Mouse (Mus musculus) Patski (cell line): ENCODE measurements around the gene Gm20388. TPM values are rescaled to one million over a fixed set of nuclear protein-coding genes. Genes with fewer than 3 reads are reported as not detected.
"Not testable (repeated sequence)": the region's sequence is repeated elsewhere in the genome, so short reads cannot be mapped to it uniquely, and the experiment has no call there.

Experiments used
- ATAC-seq: fragments of 100-300 bp; one replicate; pipeline ENCODE4 v1.8.0; 2021
- CTCF ChIA-PET: fragments of 350-600 bp; sonication (Branson Sonifier 250); formaldehyde crosslinking; loops from one replicate; lab custom pipeline; 2022; ENCODE audit warnings: inconsistent platforms; lab: Charles Lee
- POLR2A ChIA-PET: fragments of 350-600 bp; sonication (Branson Sonifier 250); formaldehyde crosslinking; loops from one replicate; lab custom pipeline; 2022; ENCODE audit warnings: antibody characterized with exemption, inconsistent platforms; lab: Charles Lee
- DNase-seq: peaks from one replicate; pipeline ENCODE4 v3.0.0-alpha.2; 2011; ENCODE audit warnings: low read depth, low spot score
- H3K27me3 ChIP-seq: fragments of 371-371 bp; one replicate; pipeline ENCODE4 v1.5.1; 2021
- CTCF ChIP-seq: fragments of 100-300 bp; IDR thresholded peaks from one replicate; pipeline ENCODE4 v1.5.1; 2021
- in situ Hi-C: fragments of 300-500 bp; cut with MboI; formaldehyde crosslinking; loops from 3 replicates; pipeline ENCODE4 v1.11.1; 2018; ENCODE audit warnings: low pct_unique_long_range_greater_than_20kb, mixed read lengths
- polyA plus RNA-seq: library from polyadenylated mRNA; unstranded; gene quantifications from one replicate; pipeline ENCODE4 v1.2.3, GENCODE M21; 2021

Gene Gm20388
- polyA plus RNA-seq, 1 experiment from 2014 or later = 86.7 TPM

DNA sequence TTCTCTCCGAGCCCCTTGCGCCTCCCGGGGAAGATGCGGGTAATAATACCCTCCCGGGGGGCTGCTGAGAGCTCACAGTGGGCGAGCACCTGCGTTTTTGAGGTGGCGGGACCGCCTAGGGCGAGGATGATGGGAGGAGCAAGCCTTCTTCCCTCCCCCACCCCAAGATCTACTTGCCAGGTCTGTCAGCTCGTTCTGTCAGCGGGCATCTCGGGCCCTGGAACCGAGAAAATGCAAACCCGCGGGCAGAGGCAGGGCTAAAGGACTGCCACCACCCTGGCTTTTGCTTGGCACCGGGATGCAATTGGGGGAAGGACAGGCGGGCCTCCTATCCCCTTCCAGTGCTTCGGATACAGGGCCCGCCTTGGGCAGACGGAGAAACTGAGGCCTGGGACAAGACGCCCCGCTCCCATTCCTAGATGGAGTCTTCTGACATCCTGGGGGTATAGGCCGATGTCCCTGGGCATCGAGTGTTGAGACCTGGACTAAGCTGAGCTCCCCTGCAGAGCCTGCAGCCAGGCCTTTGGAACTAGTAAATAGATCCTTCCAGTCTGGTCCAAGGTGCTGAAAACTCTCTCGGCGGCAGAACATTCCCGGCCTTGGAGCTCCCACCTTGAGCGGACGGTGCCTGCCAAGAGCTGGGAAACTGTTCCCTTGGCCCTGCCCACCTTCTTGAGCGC is 1742.8 kb downstream of the Gm20388 start:
- POLR2A ChIA-PET = interaction anchor here (2.5 kb wide), 1 partner anchor 15 kb away, joined by 10 read pairs; no protein-coding TSS in a partner anchor
- no peaks in the 10 kb centered on the region for H3K27me3 ChIP-seq
- DNase-seq (no peak), ATAC-seq (peak; percentile 2)
- TF ChIP-seq CTCF = no peak
- in situ Hi-C loops = no loop called here
- CTCF ChIA-PET = interaction anchor here (1.3 to 1.5 kb wide), 2 partner anchors 22 to 50 kb away, joined by 4 to 7 read pairs; no protein-coding TSS in a partner anchor

DNA sequence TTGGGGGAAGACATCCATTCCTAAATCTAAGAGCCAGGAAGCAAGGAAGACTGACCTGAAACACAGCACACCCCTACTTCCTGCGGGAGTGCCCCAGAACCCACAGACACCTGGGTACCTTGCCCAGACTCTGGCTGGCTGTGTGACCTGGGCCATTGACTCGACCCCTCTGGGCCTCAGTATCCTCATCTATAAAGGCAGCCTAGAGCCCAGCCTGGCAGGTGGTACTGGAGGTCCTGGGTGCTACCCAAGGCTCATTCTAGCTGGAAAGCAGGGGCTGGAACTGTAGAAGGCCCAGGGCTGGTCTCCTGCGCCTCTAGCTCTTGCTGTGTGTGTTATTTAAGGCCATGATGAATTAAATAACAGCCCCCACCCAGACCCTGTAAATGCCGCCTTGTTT is 1743.5 kb downstream of the Gm20388 start:
- TF ChIP-seq CTCF = no peak
- ChIA-PET CTCF (interaction anchor here (1.3 to 1.5 kb wide), 2 partner anchors 23 to 51 kb away, joined by 4 to 7 read pairs; no protein-coding TSS in a partner anchor), POLR2A (interaction anchor here (0.9 to 2.5 kb wide), 2 partner anchors 14 to 39 kb away, joined by 6 to 10 read pairs; no protein-coding TSS in a partner anchor)
- ATAC-seq (no peak), DNase-seq (no peak)
- no peaks in the 10 kb centered on the region for H3K27me3 ChIP-seq
- in situ Hi-C loops = no loop called here

DNA sequence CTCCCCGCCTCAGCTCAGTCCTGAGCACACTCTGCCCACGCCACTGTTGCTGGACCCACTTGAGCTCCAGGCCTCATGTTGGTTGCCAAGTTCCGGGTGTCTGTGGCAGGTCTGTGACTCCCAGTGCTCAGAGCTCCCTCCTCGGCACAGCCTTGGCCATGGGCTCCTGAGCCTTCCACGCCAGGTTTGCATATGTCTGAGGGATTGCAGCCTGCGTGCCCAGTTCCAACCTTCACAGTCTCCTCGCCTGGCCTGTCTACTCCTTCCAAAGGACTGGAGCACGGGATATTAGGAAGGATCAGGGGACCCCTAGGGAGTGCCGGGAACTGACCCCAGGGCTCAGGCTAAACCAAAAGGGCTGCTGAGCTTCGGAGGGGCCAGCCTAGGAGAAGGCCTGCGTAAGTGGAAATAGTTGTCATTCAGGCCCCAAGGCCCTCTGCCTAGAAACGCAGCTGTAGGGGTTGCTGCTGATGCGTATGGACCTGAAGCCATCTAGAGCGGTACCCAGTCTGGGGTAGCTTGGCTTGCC is 1744.4 kb downstream of the Gm20388 start:
- CTCF ChIA-PET = interaction anchor here (1.5 kb wide), 1 partner anchor 52 kb away, joined by 7 read pairs; no protein-coding TSS in a partner anchor
- in situ Hi-C loops = no loop called here
- TF ChIP-seq CTCF = no peak
- POLR2A ChIA-PET = interaction anchor here (0.9 to 2.5 kb wide), 2 partner anchors 13 to 40 kb away, joined by 6 to 10 read pairs; no protein-coding TSS in a partner anchor
- DNase-seq (no peak), ATAC-seq (no peak)
- no peaks in the 10 kb centered on the region for H3K27me3 ChIP-seq

DNA sequence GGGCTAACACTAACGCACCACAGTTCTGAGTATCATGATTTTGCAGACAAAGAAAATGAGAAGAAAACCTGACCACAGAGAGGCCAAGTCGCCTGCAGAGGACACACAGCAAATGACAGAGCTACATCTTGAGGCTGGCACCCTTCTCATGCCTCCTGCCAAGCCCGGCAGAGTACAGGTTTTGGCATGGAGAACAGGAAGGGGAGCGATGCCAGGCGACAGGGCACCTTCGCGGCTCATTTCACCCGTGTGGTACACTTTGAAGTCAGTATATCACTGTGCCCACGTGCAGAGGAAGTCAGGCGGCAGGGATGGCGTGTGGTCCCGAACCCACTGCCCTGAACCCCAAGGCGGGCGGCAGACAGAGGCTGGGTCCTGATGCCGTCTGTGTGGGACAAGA is 1750.0 kb downstream of the Gm20388 start:
- DNase-seq (no peak), ATAC-seq (no peak)
- peaks cover 10% of the 10 kb centered on the region for H3K27me3 ChIP-seq
- TF ChIP-seq CTCF = no peak
- POLR2A ChIA-PET = no interaction called here
- in situ Hi-C loops = no loop called here
- CTCF ChIA-PET = interaction anchor here (1.2 kb wide), 1 partner anchor 53 kb away, joined by 3 read pairs; no protein-coding TSS in a partner anchor

DNA sequence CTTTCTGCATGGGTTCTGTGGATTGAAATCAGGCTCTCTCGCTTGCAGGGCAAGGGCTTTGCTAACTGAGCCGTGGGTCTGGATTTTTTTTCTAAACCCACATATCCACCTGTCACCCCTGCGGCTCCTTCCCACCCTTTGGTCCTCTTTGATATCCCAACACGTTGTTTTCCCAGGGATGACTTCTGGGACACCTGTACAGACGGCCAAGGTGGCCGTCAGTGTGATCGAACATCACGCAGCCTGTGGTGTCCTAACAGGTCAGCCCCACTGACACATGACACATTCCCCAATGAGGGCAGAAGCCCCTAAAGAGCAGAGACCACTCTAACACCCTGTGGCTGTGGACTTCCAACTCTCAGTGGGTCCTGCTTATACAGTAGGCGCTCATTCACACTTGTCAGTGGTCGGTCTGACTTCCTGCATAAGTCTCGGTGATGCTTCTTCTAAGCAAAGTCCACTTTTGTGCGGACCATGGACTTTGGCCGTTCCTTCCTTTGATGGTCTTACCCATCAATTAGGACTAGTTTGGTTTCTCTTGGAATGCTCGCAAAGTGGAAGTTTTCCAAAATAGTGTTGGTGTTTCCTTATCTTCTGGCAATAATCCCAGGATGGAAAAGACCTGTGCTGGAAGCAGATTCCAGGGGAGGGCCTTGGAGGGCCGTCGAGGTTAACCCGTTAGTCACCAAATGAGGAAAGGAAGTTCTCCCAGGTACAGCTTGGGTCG is 1751.2 kb downstream of the Gm20388 start:
- in situ Hi-C loops = no loop called here
- ChIA-PET POLR2A (interaction anchor here (0.6 kb wide), 1 partner anchor 25 kb away, joined by 3 read pairs; no protein-coding TSS in a partner anchor), CTCF (no interaction called here)
- DNase-seq (no peak), ATAC-seq (no peak)
- H3K27me3 ChIP-seq = peaks cover 15% of the 10 kb centered on the region
- TF ChIP-seq CTCF = no peak

DNA sequence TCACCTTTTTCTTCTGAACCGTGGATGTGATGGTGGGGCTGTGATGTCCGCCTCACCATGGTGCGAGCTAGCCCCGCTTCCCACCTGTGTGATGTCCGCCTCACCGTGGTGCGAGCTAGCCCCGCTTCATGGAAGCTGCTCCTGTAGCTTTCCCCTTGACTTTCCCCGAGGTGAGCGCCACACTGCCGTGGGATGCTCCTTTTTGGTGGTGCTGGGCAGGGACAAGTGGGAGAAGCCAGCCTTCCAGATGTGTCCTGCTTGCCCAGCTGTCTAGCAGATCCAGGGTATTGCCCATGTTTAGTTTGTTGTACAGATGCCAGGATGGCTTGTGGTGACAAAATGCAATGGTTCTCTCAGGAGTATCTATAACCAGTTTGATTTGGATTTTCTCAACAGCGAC is 1752.5 kb downstream of the Gm20388 start:
- CTCF ChIA-PET = no interaction called here
- H3K27me3 ChIP-seq = peaks cover 15% of the 10 kb centered on the region
- no peak for ATAC-seq
- POLR2A ChIA-PET = no interaction called here
- DNase-seq = no peak
- in situ Hi-C loops = no loop called here
- TF ChIP-seq CTCF = no peak

DNA sequence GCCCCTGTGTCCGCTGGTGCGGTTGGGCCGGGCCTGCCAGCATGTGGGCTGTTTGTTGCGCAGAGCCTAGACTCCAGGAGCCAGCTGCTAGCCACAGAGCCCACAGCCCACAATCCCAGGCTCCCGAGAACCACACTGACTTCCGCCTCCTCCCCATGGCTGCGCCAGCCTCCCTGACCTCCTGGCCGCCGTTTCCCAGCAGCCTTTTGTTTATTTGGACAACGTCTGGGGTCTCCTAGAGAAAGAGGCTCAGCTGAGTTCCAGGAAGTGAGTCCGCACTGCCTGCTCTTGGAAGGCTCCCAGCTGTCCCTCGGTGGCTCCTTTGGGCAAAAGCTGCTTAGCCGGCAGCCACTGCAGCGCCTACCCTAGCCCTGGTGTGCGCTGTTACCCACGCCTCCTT is 1754.7 kb downstream of the Gm20388 start:
- CTCF ChIA-PET = no interaction called here
- POLR2A ChIA-PET = no interaction called here
- no peak for ATAC-seq
- DNase-seq = no peak
- H3K27me3 ChIP-seq = peaks cover 15% of the 10 kb centered on the region
- in situ Hi-C loops = no loop called here
- no peak for TF ChIP-seq CTCF

DNA sequence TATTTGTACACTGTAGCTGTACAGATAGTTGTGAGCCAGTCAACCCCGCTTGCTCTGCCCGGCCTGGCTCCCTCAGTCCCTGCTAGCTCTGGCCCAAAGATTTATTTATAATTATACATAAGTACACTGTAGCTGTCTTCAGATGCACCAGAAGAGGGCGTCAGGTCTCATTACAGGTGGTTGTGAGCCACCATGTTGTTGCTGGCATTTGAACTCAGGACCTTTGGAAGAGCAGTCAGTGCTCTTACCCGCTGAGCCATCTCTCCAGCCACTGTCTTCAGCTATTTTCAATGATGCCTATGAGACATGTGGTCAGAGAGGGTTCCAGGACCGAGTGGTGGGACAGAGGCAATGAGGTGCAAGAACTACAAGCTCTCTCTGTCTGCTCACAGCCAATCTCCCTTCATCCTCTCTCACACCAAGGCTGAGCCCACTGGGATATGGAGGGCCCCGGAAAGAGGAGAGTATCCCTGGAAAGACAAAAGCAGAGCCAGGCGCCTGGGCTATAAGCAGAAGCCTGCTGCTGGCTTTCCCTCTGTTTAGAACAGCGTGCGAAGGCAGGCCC is 1757.4 kb downstream of the Gm20388 start:
- H3K27me3 ChIP-seq = peaks cover 15% of the 10 kb centered on the region
- in situ Hi-C loops, ATAC-seq, DNase-seq: not testable (repeated sequence)
- ChIA-PET POLR2A (interaction anchor here (2.7 kb wide), 1 partner anchor 14 kb away, joined by 10 read pairs; the partner anchor contains the start of gene Zcchc14), CTCF (interaction anchor here (1.4 to 1.7 kb wide), 2 partner anchors 60 to 63 kb away, joined by 3 to 4 read pairs; no protein-coding TSS in a partner anchor)

DNA sequence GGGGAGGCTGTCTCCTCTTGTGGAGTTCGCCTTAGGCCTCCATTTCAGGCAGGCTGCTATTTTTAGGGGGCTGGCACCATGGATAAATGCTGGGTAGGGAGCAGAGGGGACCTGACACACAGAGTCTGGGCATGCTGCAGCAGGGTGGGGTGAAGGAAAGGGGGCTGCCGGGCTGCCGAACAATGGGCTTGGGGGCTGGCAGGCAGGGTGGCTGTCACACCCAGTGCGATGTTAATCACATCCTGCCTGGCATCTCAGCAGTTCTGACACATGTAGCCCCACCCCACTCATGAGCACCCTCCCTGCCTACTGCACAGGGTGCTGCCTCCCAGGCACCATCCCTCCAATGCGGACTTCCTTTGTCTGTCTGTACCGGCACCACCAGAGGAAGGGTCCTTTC is 1757.9 kb downstream of the Gm20388 start:
- DNase-seq = no peak
- ATAC-seq = no peak
- in situ Hi-C loops = no loop called here
- H3K27me3 ChIP-seq = peaks cover 13% of the 10 kb centered on the region
- ChIA-PET POLR2A (interaction anchor here (2.7 kb wide), 1 partner anchor 15 kb away, joined by 10 read pairs; the partner anchor contains the start of gene Zcchc14), CTCF (interaction anchor here (0.8 to 1.7 kb wide), 3 partner anchors 17 to 63 kb away, joined by 3 to 4 read pairs (median 3); no protein-coding TSS in a partner anchor)
- no peak for TF ChIP-seq CTCF

DNA sequence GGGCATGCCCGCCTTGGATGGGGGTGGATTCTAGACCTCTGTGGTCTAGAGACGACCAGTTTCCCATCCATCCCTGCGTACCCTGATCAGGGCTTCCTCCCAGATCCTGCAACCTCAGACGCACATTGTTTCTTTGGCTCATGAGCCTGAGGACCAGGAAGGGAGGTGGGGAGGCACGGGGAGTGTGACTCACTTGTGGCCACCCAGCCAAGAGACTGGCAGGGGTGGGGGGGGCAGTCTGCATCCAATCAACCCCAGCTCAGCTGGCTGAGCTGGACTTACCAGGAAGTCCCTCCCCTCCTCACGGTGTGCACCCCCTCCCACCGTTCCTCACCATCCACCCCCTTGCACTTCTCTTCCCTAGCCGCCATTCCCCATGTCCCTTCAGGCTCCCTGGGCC is 1758.6 kb downstream of the Gm20388 start:
- in situ Hi-C loops = no loop called here
- POLR2A ChIA-PET = interaction anchor here (0.8 to 2.7 kb wide), 4 partner anchors 13 to 44 kb away, joined by 4 to 10 read pairs (median 4); partner anchors contain the start of gene Zcchc14
- DNase-seq = no peak
- CTCF ChIA-PET = interaction anchor here (0.8 to 1.7 kb wide), 3 partner anchors 17 to 67 kb away, joined by 3 to 4 read pairs (median 3); no protein-coding TSS in a partner anchor
- peak; percentile 62 for ATAC-seq
- H3K27me3 ChIP-seq = peaks cover 9% of the 10 kb centered on the region
- TF ChIP-seq CTCF = no peak
